Mouse (Mus musculus) adrenal gland, postnatal 25 days (tissue): ENCODE measurements at regions not wholly inside any gene's neighbourhood (a gene's known extent, or its start where the extent isn't known, plus 50 kb on each side); places are given as distances from the start of the nearest gene placed in this dataset.

Source experiments
- DNase-seq: peaks from one replicate; pipeline ENCODE4 v3.0.0; 2021; ENCODE audit warnings: mixed read lengths

- no peak for DNase-seq
Observed at GRCm38 (mm10) chr3:56302346-56303185, 119.1 kb upstream of the Nbea start.

GRCm38 (mm10) chr3:56300769-56301168 lies 117.3 kb upstream of the Nbea start:
- no peak for DNase-seq

GRCm38 (mm10) chr3:56295578-56295977 lies 112.1 kb upstream of the Nbea start:
- DNase-seq, result no peak

GRCm38 (mm10) chr3:56281507-56281906 lies 98.0 kb upstream of the Nbea start:
- DNase-seq, result no peak

GRCm38 (mm10) chr3:56280330-56280957 lies 96.9 kb upstream of the Nbea start:
- no peak for DNase-seq

- no peak for DNase-seq
Observed at GRCm38 (mm10) chr3:56272587-56272986, 89.1 kb upstream of the Nbea start.

GRCm38 (mm10) chr3:56270241-56270830 lies 86.8 kb upstream of the Nbea start:
- peak; percentile 2 for DNase-seq

- no peak for DNase-seq
Observed at GRCm38 (mm10) chr3:56261800-56262561, 78.5 kb upstream of the Nbea start.

GRCm38 (mm10) chr3:56256271-56256670 lies 72.8 kb upstream of the Nbea start:
- DNase-seq, result no peak

- DNase-seq, result no peak
Observed at GRCm38 (mm10) chr3:56244370-56244769, 60.9 kb upstream of the Nbea start.

- no peak for DNase-seq
Observed at GRCm38 (mm10) chr3:56238228-56238627, 54.7 kb upstream of the Nbea start.

GRCm38 (mm10) chr3:56236163-56236562 lies 52.7 kb upstream of the Nbea start:
- DNase-seq, result no peak
